Mouse (Mus musculus) lung, adult 2 months (tissue): ENCODE data around the gene Ddx42.

ENCODE experiments used
- CTCF ChIP-seq: fragments of 200-500 bp; IDR thresholded peaks from 2 replicates; pipeline ENCODE4 v1.5.1; 2011; ENCODE audit warnings: mild to moderate bottlenecking, low read length, control low read depth; ENCODE audit not compliant: insufficient read depth
- POLR2A ChIP-seq: fragments of 200-500 bp; IDR thresholded peaks from 2 replicates; pipeline ENCODE4 v1.6.1; 2011; ENCODE audit warnings: low read depth, mild to moderate bottlenecking, control low read depth, low read length, borderline replicate concordance; ENCODE audit errors: extremely low read depth

DNA sequence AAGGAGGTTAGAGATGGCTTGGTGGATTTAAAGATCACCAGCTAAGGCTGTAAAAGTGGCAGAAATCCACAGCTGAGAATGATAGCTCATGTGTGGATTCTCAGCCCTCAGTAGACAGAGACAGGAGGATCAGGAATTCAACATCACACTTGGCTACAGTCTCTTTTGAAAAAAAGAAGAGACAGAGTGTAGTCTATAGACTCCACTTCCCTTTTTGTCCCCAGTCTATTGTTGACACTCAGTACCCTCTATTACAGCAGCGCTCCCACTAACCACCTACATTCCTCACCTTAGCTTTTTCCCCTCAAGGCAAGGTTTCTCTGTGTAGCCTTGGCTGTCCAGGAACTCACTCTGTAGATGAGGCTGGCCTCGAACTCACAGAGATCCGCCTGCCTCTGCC, 25.0 kb upstream of the Ddx42 start:
- no peak for TF ChIP-seq CTCF
- no peak for TF ChIP-seq POLR2A
